Mouse (Mus musculus): Measurements from ENCODE around the gene Mum1l1.
"Not testable (repeated sequence)": the region's sequence is repeated elsewhere in the genome, so short reads cannot be mapped to it uniquely, and the experiment has no call there.

- TF ChIP-seq POLR2A, CTCF (IDR thresholded peaks at IDR 0.05; ENCODE audit: extremely low read depth, insufficient read depth, low read length): not testable (repeated sequence)
Measured at GRCm38 (mm10) chrX:139209191-139209828, 532 bp upstream of the Mum1l1 start.
